Mouse (Mus musculus) left cerebral cortex, postnatal 10 days (tissue): ENCODE measurements at regions not wholly inside any gene's neighbourhood (a gene's known extent, or its start where the extent isn't known, plus 50 kb on each side); places are given as distances from the start of the nearest gene placed in this dataset.

Experiments used
- DNase-seq, 2 experiments: peaks; one replicate each; pipeline ENCODE4 v3.0.0; 2021 to 2022; ENCODE audit warnings: low spot score in 2 of 2, mixed read lengths in 1 of 2; ENCODE audit errors: extremely low spot score in 1 of 2
- intact Hi-C: fragments of 180-260 bp; cut with DNase I; formaldehyde crosslinking; loops from one replicate; pipeline ENCODE4 v1.15.1; 2025

DNA sequence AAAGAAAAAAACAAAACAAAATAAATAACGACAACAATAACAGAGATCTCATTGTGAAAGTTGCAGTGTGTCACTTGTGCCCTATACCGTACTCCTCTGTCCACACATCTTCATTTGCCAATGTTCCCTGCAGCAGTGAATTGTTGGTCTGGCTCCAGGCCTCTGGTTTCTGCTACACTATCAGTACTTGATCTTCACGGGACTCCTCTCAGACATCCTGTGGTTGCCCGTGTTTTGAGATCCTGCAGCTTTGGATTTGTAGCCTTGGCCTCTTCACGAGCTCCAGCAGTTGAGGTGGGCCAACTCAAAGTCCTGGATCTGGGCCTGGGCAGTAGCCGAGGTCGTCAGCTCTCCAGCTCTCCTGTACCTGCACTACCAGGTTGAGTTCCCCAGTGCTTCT is 72.4 kb upstream of the Thpo start:
- intact Hi-C loops: loop anchor here (5.0 kb wide), 1 partner anchor 386 kb away; no protein-coding TSS in a partner anchor
- DNase-seq: no peak

DNA sequence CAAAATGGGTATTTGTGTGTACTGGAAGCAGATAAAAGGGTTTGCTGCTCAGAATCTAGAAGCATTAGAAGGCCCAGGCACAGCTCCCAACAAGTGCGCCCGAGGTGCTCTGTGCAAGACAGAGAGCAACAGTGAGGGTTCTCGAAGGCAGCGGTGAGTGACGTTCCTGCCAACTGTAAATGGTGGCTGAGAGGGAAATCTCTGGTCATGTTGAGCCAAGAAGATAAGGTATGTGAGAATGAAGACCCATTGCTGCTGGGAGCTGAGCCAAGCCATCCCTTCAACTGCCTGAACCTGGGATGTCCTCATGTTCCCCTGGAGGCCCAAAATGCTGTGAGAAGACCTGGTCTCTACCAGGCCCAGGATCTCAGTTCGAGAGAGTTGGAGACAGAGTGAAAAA is 71.5 kb upstream of the Thpo start:
- intact Hi-C loops: loop anchor here (5.0 kb wide), 1 partner anchor 387 kb away; no protein-coding TSS in a partner anchor
- peak in 1 of 2 experiments; percentile 31 for DNase-seq

DNA sequence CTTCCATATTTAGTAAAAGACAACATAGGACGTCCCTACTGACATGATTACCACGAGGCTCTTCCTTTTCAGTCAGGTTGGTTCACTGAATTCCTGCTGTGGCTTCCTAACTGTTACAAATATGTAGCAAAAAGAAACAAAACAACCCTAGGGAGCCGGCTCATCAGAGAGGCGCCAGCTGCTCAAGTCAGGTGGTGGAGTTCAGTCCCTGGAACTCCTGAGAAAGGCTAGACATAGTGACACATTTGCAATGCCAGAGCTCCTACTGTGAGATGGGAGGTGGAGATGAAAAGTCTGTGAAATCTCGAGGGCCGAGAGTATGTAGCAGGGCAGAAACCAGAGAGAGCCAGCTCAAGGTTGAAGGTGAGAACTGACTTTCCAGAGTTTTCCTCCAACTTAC is 70.8 kb upstream of the Thpo start:
- DNase-seq: peak in 1 of 2 experiments; percentile 45
- intact Hi-C loops: loop anchor here (5.0 kb wide), 1 partner anchor 387 kb away; no protein-coding TSS in a partner anchor

DNA sequence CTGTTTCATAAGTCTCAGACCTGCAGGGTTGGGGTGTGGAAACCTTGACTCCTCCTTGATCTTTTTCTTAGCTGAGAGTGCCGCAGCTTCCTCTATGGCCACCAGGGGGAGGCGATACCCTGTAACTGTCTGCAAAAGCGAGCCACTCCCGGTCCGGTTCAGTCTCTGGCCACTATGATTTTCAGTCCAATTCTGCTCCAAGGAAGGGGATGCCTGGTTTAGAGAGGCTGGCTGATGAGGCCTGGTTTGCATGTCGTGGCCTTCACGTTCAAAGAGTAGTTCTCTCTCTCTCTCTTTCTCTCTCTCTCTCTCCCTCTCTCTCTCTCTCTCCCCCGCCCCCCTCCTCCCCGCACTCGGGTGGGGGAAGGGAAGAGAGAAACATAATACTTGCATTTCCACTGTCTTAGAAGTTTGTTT is 70.3 kb upstream of the Thpo start:
- peak; percentile 49 to 83 for DNase-seq
- intact Hi-C loops: loop anchor here (5.0 kb wide), 2 partner anchors 93 to 388 kb away; no protein-coding TSS in a partner anchor

DNA sequence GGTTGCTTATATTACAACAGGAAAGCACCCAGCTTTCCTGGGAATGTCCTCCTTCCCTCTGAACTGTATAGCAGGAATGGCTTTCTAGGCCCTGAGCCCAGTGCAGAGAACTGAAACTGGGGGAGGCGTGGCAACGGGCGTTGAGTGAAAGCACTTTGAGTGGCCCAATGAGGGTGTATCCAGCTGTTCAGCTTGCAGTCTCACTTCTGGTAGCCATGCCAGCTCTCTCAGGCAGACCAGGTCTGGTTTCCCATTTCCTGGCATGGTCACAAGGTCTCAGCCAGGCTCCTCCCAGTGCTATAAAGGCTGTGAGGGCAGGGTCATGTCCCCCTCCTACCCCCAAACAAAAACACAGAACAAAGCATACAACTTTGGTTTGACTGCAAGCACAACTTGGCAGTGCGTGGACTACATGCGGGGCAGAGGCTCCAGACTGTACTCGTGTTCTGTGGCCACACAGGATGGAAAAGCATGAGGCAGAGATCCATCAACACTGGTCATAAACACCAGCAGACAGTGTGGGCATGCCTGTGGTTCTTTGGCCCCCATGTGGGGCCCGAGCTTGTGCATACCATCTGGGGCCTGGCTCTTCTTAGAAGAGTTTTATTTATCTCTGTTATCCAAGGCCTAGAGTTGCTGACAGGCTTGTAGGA is 69.1 kb upstream of the Thpo start:
- intact Hi-C loops: loop anchor here (5.0 kb wide), 1 partner anchor 94 kb away; no protein-coding TSS in a partner anchor
- DNase-seq: peak in 1 of 2 experiments; percentile 68

DNA sequence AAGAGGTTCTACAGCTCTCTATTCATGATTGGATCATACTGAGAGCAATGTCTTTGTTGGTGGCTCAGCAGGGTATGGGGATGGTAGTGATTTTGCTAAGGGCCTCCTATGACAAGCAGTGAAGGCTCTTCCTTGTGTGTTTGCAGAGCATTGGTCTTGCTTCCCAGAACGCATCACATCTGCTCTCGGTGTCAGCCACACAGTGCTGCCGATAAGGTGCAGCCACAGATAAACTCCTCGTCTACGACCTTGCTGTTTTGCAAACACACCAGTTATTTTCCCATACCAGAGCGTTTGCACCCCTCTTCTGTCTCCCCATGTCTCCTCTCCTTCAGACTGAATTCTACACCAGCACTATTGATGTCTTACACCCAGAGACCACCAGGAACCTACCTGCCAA is 68.4 kb upstream of the Thpo start:
- intact Hi-C loops: loop anchor here (5.0 kb wide), 1 partner anchor 95 kb away; no protein-coding TSS in a partner anchor
- no peak for DNase-seq

DNA sequence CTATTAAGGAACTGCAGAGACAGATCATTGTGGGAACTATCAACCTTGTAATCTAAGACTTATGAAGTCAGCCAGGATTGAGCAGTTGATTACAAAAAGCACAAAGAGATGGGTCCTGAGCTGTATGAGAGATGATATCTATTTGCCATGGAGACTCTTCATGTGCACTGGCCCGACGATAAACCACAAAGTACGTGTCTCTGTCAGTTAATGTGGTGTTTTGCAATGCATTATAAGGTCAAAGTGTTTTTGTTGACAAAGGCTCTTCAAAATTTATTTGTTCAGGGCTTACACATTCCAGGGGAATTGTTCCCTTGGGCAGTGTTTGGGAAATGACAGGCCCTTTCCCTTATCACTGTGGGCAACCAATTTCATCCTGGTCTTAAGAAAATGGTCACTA is 65.7 kb upstream of the Thpo start:
- DNase-seq: no peak
- intact Hi-C loops: loop anchor here (5.0 kb wide), 1 partner anchor 97 kb away; no protein-coding TSS in a partner anchor

DNA sequence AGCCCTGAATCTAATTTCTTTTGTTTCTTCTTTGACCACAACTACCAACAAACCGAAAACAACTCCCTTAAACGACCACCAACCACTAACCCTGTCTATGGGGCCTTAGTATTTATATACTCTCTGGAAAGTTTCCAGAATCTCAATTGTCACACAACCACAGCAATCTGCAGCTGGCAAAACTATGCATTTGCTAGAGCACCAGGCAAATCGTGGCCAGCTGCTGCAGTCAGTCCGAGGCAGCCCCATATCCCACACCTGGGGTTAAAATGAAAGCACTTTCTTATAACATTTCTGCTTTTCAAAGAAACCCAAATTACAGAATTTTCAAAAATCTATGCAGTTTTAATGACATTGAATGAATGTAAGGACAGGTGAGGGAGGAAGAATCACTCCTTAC is 63.8 kb upstream of the Thpo start:
- intact Hi-C loops: no loop called here
- DNase-seq: no peak

DNA sequence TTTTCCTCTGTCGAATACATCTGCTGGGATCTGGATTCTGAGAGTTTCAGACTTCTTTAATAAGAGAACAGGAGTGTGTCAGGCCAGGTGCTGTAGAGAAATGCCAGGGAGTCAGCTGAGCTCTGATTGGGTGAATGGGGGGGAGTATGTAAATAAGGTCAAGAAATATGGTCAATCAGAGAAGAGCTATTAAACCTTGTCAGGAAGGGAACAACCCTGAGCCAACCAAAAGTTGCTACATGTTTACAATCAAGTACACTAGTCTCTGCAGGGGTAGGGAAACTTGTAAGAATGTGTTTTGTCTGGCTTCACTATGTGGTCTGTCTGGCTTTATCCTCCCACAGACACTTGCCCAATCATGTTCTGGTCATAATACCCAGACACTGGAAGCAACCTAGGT is 60.4 kb upstream of the Thpo start:
- intact Hi-C loops: no loop called here
- DNase-seq: no peak
